Mouse (Mus musculus) lung, adult 2 months (tissue): ENCODE measurements at regions not wholly inside any gene's neighbourhood (a gene's known extent, or its start where the extent isn't known, plus 50 kb on each side); places are given as distances from the start of the nearest gene placed in this dataset.

Source experiments
- CTCF ChIP-seq: fragments of 200-500 bp; IDR thresholded peaks from 2 replicates; pipeline ENCODE4 v1.5.1; 2011; ENCODE audit warnings: mild to moderate bottlenecking, low read length, control low read depth; ENCODE audit not compliant: insufficient read depth
- POLR2A ChIP-seq: fragments of 200-500 bp; IDR thresholded peaks from 2 replicates; pipeline ENCODE4 v1.6.1; 2011; ENCODE audit warnings: low read depth, mild to moderate bottlenecking, control low read depth, low read length, borderline replicate concordance; ENCODE audit errors: extremely low read depth

- TF ChIP-seq CTCF (no peak), POLR2A (no peak)
Observed at GRCm38 (mm10) chr14:104644626-104645025, 122.2 kb upstream of the Rnf219 start.
